Mouse (Mus musculus): ENCODE results near the gene Tifa.

- TF ChIP-seq HCFC1 (IDR thresholded peaks at IDR 0.05; ENCODE audit: borderline replicate concordance, insufficient read depth, low read length) (no peak), MAFK (IDR thresholded peaks at IDR 0.05; ENCODE audit: insufficient read depth, low read depth, low read length) (no peak), ZNF384 (IDR thresholded peaks at IDR 0.05; ENCODE audit: low read depth, low read length) (no peak), ZC3H11A (IDR thresholded peaks at IDR 0.05; ENCODE audit: borderline replicate concordance, low read depth, low read length) (no peak)
These were observed 11.6 kb downstream of the Tifa start for GRCm38 (mm10) chr3:127801162-127801561.

All from ES-E14 (cell line).